Mouse (Mus musculus) left cerebral cortex, postnatal 14 days (tissue): ENCODE measurements around the gene Ankrd9. TPM values are rescaled to one million over a fixed set of nuclear protein-coding genes. Genes with fewer than 3 reads are reported as not detected.

Experiments
- DNase-seq, 2 experiments: peaks; one replicate each; pipeline ENCODE4 v3.0.0; 2021 to 2022; ENCODE audit warnings: low spot score in 2 of 2, mixed read lengths in 1 of 2
- intact Hi-C: fragments of 180-260 bp; cut with DNase I; formaldehyde crosslinking; loops from one replicate; pipeline ENCODE4 v1.15.1; 2025
- long read RNA-seq, 2 experiments: library from polyadenylated mRNA; stranded (forward); transcript quantifications; one replicate each; pipeline ENCODE4 v2.0.0; 2021
- total RNA-seq, 2 experiments: library from RNA; stranded (reverse); gene quantifications; 2 replicates each; pipeline ENCODE4 v1.2.3; 2021

Gene Ankrd9
- total RNA-seq, result 10 to 100 TPM; 12.2 to 14.5 TPM
- long read RNA-seq, experiment 1, transcript Ankrd9-202 (3 exons, 2,577 nt), result major isoform, 17 of 27 reads
- long read RNA-seq, experiment 1, partial matches to known transcripts, result 4 of 27 reads
- long read RNA-seq, experiment 1, other reads (novel, unspliced or antisense), result 1 of 27 reads
- long read RNA-seq, experiment 2, transcript Ankrd9-202 (3 exons, 2,577 nt), result major isoform, 13 of 19 reads
- long read RNA-seq, experiment 2, partial matches to known transcripts, result 0 of 19 reads
- long read RNA-seq, experiment 2, other reads (novel, unspliced or antisense), result 1 of 19 reads

GRCm38 (mm10) chr12:110978607-110979406, at the start of gene Ankrd9:
Gene Ankrd9, minus strand, starts transcription at chr12:110979040.
- intact Hi-C loops, result no loop called here
- DNase-seq, result peak; percentile 88 to 90

DNA sequence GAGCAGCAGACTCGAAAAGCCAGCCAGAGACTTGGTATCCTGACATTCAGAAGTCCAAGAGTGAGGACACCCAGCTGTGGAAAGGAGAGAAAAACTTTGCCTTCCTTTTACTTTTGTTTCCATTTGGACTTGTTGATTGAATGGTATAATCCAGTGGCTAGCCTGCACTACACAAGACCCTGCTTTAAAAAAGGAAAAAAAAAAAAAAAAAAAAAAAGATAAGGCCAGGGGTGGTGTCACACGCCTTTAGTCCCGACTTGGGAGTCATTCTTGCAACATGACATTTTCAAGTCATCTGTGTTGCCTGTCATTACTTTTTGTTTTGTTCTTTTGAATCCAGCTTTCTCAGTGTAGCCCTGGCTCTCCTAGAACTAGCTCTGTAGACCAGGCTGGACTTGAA, 42.7 kb upstream of the Ankrd9 start:
- DNase-seq, result no peak

DNA sequence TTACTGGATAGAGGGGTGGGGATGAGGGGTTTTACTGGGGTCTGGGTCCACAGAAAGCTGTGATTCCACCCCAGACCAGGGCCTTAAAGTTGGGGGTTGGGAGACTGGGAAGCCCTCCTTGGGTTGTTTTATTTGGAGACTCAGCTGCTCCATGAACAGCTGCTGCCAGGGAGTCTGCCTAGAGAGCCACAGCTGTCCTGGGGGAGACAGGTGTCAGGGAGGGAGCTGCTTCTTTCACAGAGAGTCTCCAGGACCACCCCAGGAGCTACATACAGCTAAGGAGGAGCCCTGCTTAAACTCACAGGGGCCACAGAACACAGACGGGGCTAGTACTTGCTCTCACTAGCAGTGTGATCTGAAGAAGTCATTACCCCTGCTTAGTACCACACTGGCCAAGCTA, 42.3 kb upstream of the Ankrd9 start:
- no peak for DNase-seq
- intact Hi-C loops, result no loop called here

More for the DNA sequence above, 42.7 kb upstream of the Ankrd9 start:
- intact Hi-C loops, result no loop called here

DNA sequence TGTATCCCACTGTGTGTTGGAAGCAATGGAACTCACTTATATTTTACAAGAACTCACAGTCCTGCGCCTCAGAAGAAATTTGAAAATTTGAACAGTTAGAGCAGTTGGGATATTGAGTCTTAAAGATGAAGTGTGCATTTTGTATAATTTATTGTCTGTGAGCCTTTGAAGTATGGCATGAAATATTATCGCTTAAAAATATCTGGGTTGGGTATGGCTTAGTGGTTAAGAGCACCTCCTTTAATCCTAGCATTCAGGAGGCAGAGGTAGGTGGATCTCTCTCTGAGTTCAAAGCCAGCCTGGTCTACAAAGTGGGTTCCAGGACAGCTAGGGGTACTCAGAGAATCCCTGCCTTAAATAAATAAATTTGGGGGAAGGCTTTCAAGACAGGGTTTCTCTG, 40.2 kb upstream of the Ankrd9 start:
- no peak for DNase-seq
- intact Hi-C loops, result no loop called here

- intact Hi-C loops, result no loop called here
- no peak for DNase-seq
These were observed 39.2 kb upstream of the Ankrd9 start for GRCm38 (mm10) chr12:111018068-111018467.

DNA sequence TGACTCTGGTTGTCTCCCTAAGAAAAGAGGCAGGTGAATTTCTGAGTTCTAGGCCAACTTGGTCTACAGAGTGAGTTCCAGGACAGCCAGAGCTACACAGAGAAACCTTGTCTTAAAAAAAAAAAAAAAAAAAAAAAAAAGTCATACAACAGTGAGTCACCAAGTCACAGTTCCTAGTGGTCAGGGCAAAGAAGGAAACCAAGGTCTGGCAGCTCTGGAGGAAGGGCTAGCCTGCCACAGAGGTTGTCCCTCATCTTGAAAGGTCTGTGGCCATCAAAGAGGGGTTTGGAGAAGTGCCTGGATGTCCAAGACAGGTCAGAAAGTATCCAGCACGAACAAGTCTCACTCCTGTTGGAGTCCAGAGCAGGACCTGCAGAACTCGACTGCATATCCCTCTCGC, 38.0 kb upstream of the Ankrd9 start:
- DNase-seq, result no peak
- intact Hi-C loops, result no loop called here

DNA sequence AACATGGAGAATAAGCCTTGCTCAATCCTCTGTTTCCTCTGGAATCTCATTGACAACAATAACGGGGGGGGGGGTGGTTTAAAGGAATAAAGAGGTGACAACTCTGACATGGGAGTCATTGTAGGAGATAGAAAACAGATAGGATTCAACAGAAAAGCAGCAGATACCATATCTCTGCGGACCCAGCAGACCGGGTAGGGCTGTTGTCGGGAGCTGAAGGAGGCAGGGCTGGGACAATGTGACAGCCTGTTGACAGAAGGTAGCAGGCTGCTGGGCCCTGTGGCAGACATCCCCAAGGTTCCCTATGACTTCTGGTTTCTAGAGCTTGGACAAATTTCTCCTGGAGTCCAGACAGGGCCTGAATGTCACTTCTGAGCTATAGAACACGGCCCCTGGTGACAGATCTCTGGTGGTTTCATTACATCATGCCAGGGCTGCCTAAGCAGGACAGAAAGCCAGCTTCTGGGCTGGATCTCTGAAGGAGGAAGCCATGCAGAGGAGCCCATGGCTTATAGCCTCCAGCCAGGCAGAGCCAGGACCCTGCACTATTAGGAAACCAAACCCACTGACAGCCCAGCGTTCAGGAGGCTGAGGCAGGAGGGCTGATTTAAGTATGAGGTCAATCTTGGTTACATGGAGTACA, 30.9 kb upstream of the Ankrd9 start:
- DNase-seq, result no peak
- intact Hi-C loops, result no loop called here

DNA sequence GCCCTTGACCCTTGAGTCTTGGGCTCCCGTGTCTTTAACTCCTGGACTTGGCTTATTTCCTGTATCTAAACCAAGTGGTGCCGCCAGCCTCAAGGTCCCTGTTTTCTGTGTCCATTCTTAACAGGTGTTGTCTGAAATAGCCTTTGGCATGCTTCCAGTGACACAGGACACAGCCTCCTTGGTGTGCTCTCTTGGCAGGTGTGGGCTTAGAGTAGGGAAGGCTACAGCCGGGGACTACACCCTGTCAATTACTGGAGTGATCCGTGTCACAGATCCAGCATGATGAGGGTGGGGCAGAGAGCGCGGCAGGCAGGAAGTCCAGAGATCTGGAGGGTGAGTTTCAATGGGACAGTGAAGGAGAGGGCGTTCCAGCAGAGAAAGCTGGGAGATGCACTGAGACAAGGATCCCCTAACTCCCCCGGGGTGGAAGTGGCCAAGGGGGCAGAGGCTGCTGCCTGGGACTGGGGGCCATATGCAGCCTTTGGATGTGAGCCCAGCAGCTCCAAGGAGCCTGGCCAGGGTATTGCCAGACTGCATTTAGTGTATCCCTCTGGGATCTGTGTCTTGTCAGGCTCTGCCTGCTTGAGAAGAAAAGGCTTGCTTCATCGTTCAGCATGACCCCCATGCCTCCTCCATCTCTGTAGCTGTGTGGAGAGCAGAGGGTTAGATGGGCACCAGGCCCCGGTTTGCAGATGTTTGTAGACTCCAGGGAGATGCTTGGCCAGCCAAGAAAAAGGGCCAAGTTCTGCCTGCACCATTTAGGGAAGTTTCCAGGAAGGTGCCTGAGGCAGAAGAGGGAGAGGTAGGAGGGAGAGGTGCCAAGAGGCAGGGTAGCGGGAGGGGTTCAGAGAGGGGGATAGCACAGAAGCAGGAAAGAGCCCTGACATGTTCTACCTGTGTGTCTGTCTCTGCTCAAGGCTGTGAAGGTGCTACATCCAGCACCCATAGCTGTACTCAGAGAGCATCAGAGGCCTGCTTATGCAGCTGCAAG, 30.0 kb upstream of the Ankrd9 start:
- DNase-seq, result no peak
- intact Hi-C loops, result no loop called here

DNA sequence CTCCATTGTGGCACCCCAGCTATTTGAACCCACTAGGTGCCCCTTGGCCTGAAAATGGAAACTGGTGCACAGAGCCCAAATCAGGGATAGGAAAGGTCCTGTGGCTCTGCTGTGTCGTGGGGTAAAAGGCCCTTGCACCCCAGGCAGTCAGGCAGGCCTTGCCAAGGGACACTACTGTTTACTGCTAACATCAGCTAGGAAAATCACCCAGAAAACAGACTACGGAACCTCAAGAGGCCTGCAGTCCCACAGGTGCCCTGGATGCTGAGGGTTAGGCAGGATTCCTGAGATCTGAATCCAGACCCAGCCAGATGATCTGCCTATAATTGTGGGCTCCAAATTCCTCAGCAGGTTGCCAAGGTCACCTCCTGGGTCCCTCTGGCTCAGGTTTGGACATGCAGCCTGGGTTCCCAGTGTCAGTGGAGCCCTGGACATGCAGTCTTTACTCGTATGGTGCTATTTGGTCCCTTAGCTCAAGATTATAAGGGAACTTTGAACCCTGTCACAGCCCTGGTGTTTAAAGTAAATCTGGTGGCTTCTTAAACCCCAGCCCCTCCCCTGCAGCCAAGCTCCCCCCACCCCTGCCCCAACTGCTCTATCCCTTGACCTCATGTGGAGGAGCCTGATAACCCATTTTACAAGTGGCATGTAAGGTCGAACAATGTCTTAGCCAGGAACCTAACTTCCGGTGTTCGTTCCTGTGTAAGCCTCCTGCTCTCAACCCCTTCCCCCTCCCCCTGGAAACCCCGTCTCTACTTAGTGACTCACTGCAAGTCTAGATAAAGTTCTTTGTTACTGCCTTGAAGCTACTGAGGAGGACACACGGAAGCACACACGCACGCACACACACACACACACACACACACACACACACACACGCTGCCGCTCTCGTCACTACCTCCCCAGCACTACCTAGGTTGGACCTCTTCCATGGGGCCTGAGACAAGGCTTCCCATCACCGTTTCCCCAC, 28.6 kb upstream of the Ankrd9 start:
- intact Hi-C loops, result no loop called here
- no peak for DNase-seq

- intact Hi-C loops, result no loop called here
- no peak for DNase-seq
These were observed 27.5 kb upstream of the Ankrd9 start for GRCm38 (mm10) chr12:111006339-111006738.

DNA sequence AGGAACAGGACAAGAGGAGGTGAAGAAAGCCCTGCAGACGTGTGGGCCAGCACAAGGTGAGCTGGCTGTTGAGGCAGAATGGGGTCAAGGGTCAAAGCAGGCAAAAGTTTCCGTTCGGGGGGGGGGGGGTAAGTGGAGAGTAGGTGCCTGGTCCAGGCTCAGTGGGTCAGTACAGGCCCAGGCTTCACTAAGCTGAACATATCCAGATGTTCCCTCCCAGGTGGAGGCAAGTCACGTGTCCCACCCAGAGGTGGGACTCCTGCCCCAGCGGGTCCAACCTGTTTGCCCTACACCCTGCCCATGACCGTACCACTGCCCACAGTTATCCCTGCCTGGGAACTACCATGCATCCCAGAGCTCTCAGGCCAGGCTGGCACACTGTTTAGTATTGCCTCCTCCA, 27.0 kb upstream of the Ankrd9 start:
- intact Hi-C loops, result no loop called here
- DNase-seq, result no peak

GRCm38 (mm10) chr12:111004142-111004541, 25.3 kb upstream of the Ankrd9 start:
- no peak for DNase-seq
- intact Hi-C loops, result no loop called here

GRCm38 (mm10) chr12:111000956-111001355, 22.1 kb upstream of the Ankrd9 start:
- intact Hi-C loops, result no loop called here
- DNase-seq, result no peak

DNA sequence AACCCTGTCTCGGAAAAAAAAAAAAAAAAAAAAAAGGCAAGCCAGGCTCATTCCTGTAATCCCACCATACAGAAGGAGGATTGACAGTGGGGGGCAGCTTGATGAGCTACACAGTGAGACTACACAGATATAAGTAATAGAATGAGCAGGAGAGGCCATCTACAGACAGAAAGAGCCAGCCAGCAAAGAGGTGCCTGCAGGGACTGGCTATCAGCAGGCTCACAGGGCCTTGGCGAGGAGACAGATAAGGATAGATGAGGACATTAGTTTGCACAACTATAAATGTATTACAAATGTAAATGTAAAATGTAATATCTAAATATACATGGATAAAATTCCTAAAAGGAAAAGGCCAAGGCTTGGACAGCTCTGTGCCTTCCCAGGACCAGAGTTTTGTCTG, 21.0 kb upstream of the Ankrd9 start:
- DNase-seq, result no peak

GRCm38 (mm10) chr12:110998092-110998491, 19.3 kb upstream of the Ankrd9 start:
- no peak for DNase-seq
- intact Hi-C loops, result no loop called here

More for the DNA sequence above, 21.0 kb upstream of the Ankrd9 start:
- intact Hi-C loops, result no loop called here

- intact Hi-C loops, result loop anchor here (5.0 kb wide), 1 partner anchor 43 kb away; the partner anchor contains the start of gene Rcor1
- no peak for DNase-seq
These were observed 15.8 kb upstream of the Ankrd9 start for GRCm38 (mm10) chr12:110994666-110995065.

DNA sequence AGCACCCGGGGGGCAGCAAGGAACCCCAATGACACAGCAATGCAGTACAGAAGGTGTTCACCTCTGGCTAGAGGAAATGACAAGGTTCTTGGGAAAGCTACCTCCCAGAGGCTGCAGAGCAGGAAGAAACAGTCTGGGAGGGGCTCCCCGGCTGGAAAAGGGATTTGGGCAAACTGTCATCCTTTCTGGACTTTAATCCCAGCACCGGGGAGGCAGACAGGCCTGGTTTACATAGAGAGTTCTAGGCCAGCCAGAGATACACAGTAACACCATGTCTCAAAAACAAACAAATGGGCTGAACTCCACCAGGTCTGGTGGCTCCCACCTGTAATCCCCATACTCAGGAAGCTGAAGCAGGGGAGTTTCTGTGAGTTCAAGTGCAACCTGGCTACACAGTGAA, 14.4 kb upstream of the Ankrd9 start:
- intact Hi-C loops, result loop anchor here (2.0 to 5.0 kb wide), 2 partner anchors 44 to 56 kb away; partner anchors contain the start of gene Rcor1
- DNase-seq, result no peak

DNA sequence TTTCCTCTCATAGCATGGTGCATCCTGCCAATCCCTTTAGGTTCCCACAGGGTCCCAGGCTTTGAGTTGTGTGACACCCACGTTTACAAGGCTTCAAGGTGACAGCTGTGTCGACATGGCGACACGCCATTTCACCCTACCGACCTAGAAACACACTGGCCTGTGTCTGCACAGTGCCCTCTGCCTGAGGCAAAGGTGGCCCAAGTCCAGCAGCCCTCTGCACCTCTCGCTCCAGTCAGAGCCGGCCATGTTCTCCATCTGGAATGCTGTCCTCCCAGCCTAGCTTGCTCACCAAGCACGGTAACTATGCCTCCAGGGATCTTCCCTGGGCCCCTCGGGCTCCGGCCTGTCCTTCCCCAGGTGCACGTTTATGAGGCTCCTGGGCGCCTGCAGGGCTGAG, 13.9 kb upstream of the Ankrd9 start:
- no peak for DNase-seq
- intact Hi-C loops, result loop anchor here (2.0 to 5.0 kb wide), 2 partner anchors 45 to 56 kb away; partner anchors contain the start of gene Rcor1
